Mouse (Mus musculus) megakaryocyte, embryonic 14.5 days (primary cell): ENCODE measurements around the gene Madcam1.

Experiments
- FLI1 ChIP-seq: IDR thresholded peaks from 2 replicates; pipeline ENCODE4 v1.6.1; 2012; ENCODE audit warnings: low read length, inconsistent platforms, mixed read lengths
- GATA1 ChIP-seq: IDR thresholded peaks from 3 replicates; pipeline ENCODE4 v1.6.1; 2012; ENCODE audit warnings: mixed read lengths, low read length, inconsistent platforms, borderline replicate concordance

DNA sequence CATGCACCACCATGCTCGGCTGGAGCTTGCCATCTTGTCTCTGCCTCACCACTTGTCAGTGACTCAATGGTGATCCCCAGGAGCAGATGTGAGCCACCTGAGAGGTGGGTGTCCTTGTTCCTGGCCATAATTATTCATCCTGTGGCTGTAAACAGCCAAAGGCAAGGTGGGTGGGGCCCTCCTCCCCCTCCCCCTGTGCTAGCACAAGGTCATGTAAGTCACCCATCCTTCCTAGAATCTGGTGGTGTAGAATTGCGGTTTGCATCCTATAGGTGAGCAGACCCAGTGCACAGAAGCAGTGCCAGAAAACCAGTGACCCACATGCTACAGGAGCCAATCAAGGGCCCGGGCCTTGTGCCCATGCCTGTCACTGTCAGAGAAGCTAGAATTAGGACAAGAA lies 8.7 kb downstream of the Madcam1 start:
- TF ChIP-seq FLI1 = no peak
- no peak for TF ChIP-seq GATA1
